Mouse (Mus musculus): ENCODE measurements around the gene Pla2g4b. TPM values are rescaled to one million over a fixed set of nuclear protein-coding genes. Genes with fewer than 3 reads are reported as not detected.

Gene Pla2g4b
- polyA plus RNA-seq, 1 experiment from 2014 or later: 2.6 TPM

DNA sequence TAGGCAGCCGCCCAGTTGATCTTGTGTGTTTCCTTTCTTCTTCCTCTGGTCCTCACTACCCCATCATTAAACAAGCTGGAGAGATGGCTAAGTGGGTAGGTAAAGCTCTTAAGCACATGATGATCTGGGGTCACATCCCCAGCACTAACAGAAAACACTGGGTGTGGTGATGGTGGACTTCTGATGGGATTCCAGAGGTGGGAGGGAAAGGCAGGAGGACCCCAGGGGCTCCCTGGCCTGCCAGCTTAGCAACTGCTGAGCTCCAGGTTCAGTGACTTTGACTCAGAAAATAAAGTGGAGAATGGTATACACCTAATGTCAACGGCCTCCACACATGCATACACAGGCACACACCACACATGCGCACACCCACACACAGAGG, 5.3 kb upstream of the Pla2g4b start:
- Histone ChIP-seq H3K9me3 (ENCODE audit: control insufficient read depth, low read length) (no peaks in the 10 kb centered on the region), H3K4me3 (replicated peaks; ENCODE audit: low read depth, low read length) (peak overlapping the region; percentile 65), H3K27ac (replicated peaks; ENCODE audit: low read depth, low read length) (peak overlapping the region; percentile 88), H3K4me1 (ENCODE audit: control insufficient read depth, insufficient read depth, low read length) (peaks cover 15% of the 10 kb centered on the region), H3K36me3 (ENCODE audit: control insufficient read depth, insufficient read depth, low read length) (peaks cover 60% of the 10 kb centered on the region), H3K27me3 (ENCODE audit: control insufficient read depth, insufficient read depth, low read length) (no peaks in the 10 kb centered on the region), H3K4me2 (ENCODE audit: low read length) (peak overlapping the region; percentile 64), H3K9ac (replicated peaks; ENCODE audit: low read length) (peak overlapping the region; percentile 77)
- DNase-seq (peak; percentile 42), ATAC-seq (ENCODE audit: low FRiP score, low TSS enrichment) (peak; percentile 24; the same call in 1 of the 2 replicates)
- 45% methylated on average over 3 of the region's 3 CpGs for WGBS

DNA sequence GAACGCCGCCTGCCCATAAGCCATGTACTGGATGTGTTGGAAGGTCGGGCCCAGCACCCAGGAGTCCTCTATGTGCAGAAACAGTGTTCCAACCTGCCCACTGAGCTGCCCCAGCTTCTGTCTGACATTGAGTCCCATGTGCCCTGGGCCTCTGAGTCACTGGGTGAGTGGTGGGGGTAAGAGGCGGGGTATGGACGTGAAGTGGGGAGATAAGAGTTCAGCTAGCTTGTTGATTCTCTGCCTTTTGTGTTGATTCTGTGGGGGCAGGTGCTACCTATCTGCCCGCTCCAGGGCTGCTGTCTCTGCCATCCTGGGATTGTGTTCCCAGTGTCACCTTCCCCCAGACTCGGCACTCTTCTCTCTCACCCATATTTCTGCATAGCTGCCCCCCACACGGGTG, 2.8 kb upstream of the Pla2g4b start:
- ATAC-seq (ENCODE audit: low FRiP score, low TSS enrichment) (no peak), DNase-seq (no peak)
- H3K9me3 ChIP-seq (ENCODE audit: control insufficient read depth, low read length): no peaks in the 10 kb centered on the region
- no peak overlapping the region for H3K4me3 ChIP-seq (replicated peaks; ENCODE audit: low read depth, low read length)
- H3K36me3 ChIP-seq (ENCODE audit: control insufficient read depth, insufficient read depth, low read length): peaks cover 59% of the 10 kb centered on the region
- H3K4me1 ChIP-seq (ENCODE audit: control insufficient read depth, insufficient read depth, low read length): peaks cover 15% of the 10 kb centered on the region
- no peak overlapping the region for H3K27ac ChIP-seq (replicated peaks; ENCODE audit: low read depth, low read length)
- no peak overlapping the region for H3K4me2 ChIP-seq (ENCODE audit: low read length)
- 96% methylated on average over 8 of the region's 8 CpGs for WGBS
- no peaks in the 10 kb centered on the region for H3K27me3 ChIP-seq (ENCODE audit: control insufficient read depth, insufficient read depth, low read length)
- no peak overlapping the region for H3K9ac ChIP-seq (replicated peaks; ENCODE audit: low read length)

DNA sequence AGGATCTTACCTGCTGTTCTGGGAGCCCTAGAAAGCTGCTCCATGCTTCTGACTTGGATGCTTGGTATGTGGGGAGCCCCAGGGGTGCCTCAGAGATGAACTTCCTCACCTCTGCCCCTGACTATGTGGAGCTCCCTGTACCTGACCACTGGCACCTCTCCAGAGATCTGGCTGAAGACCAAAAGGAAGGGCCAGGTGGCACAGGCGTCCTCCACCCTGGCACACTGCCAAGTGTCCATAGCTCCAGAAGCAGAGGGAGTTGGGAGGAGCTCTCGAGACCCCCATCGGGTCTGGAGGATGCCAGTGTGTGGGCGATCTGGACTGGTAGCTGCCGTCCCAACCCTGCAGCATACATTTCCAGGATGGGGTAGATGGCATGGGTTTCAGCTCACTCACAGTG, 509 bp downstream of the Pla2g4b start:
- ATAC-seq (ENCODE audit: low FRiP score, low TSS enrichment) (no peak), DNase-seq (no peak)
- Histone ChIP-seq H3K27ac (replicated peaks; ENCODE audit: low read depth, low read length) (no peak overlapping the region), H3K9ac (replicated peaks; ENCODE audit: low read length) (no peak overlapping the region), H3K27me3 (ENCODE audit: control insufficient read depth, insufficient read depth, low read length) (no peaks in the 10 kb centered on the region), H3K36me3 (ENCODE audit: control insufficient read depth, insufficient read depth, low read length) (peaks cover 86% of the 10 kb centered on the region), H3K4me2 (ENCODE audit: low read length) (no peak overlapping the region), H3K9me3 (ENCODE audit: control insufficient read depth, low read length) (no peaks in the 10 kb centered on the region), H3K4me3 (replicated peaks; ENCODE audit: low read depth, low read length) (no peak overlapping the region), H3K4me1 (ENCODE audit: control insufficient read depth, insufficient read depth, low read length) (no peaks in the 10 kb centered on the region)
- 82% methylated on average over 5 of the region's 5 CpGs for WGBS

DNA sequence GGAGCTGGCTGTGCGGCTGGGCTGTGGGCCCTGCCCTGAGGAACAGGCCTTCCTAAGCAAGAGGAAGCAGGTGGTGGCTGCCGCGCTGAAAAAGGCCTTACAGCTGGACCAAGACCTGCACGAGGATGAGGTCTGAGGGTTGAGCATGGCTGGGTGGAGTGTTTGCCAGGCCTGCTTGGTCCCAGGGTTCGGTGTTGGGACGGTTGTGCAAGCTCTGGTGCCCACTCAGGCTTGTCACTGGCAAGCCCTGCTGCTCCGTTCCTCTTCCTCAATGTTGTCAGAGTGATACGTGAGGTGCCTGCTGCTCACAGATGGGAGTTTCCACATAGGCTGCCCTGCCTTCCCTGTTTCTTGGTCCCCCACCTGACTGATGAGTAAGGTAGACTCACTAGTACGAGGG, 4.5 kb downstream of the Pla2g4b start:
- Histone ChIP-seq H3K4me3 (replicated peaks; ENCODE audit: low read depth, low read length) (no peak overlapping the region), H3K4me1 (ENCODE audit: control insufficient read depth, insufficient read depth, low read length) (no peaks in the 10 kb centered on the region), H3K9ac (replicated peaks; ENCODE audit: low read length) (no peak overlapping the region), H3K27me3 (ENCODE audit: control insufficient read depth, insufficient read depth, low read length) (no peaks in the 10 kb centered on the region), H3K27ac (replicated peaks; ENCODE audit: low read depth, low read length) (no peak overlapping the region), H3K4me2 (ENCODE audit: low read length) (no peak overlapping the region), H3K9me3 (ENCODE audit: control insufficient read depth, low read length) (no peaks in the 10 kb centered on the region), H3K36me3 (ENCODE audit: control insufficient read depth, insufficient read depth, low read length) (peaks cover 96% of the 10 kb centered on the region)
- ATAC-seq (ENCODE audit: low FRiP score, low TSS enrichment) (no peak), DNase-seq (no peak)
- 97% methylated on average over 9 of the region's 9 CpGs for WGBS

DNA sequence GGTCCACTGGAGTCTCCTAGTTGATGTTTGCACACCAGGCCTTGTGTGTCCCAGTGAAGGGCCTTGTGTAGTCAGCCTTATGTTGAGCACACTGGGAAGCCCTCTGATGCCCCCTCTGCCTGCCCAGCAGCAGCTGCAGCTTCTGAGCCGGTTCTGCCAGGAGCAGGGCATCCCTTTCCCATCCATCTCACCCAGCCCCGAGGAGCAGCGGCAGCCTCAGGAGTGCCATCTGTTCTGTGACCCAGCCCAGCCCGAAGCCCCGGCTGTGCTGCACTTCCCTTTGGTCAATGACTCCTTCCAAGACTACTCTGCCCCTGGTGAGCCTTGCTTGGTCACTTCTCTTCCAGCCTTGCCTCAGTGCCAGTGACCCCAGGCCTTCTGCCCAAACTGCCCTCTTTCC, 7.8 kb downstream of the Pla2g4b start:
- 97% methylated on average over 5 of the region's 5 CpGs for WGBS

GRCm38 (mm10) chr2:120044101-120044603, 10.9 kb downstream of the Pla2g4b start:
- Histone ChIP-seq H3K9ac (replicated peaks; ENCODE audit: low read length) (no peak overlapping the region), H3K4me3 (replicated peaks; ENCODE audit: low read depth, low read length) (no peak overlapping the region), H3K36me3 (ENCODE audit: control insufficient read depth, insufficient read depth, low read length) (peaks cover 35% of the 10 kb centered on the region), H3K27me3 (ENCODE audit: control insufficient read depth, insufficient read depth, low read length) (no peaks in the 10 kb centered on the region), H3K4me1 (ENCODE audit: control insufficient read depth, insufficient read depth, low read length) (no peaks in the 10 kb centered on the region), H3K27ac (replicated peaks; ENCODE audit: low read depth, low read length) (no peak overlapping the region), H3K4me2 (ENCODE audit: low read length) (no peak overlapping the region), H3K9me3 (ENCODE audit: control insufficient read depth, low read length) (no peaks in the 10 kb centered on the region)
- 73% methylated on average over 4 of the region's 4 CpGs for WGBS
- DNase-seq: no peak
- no peak for ATAC-seq (ENCODE audit: low FRiP score, low TSS enrichment)

More for the DNA sequence above, 7.8 kb downstream of the Pla2g4b start:
- Histone ChIP-seq H3K4me2 (ENCODE audit: low read length) (no peak overlapping the region), H3K4me3 (replicated peaks; ENCODE audit: low read depth, low read length) (no peak overlapping the region), H3K27ac (replicated peaks; ENCODE audit: low read depth, low read length) (no peak overlapping the region), H3K9me3 (ENCODE audit: control insufficient read depth, low read length) (no peaks in the 10 kb centered on the region), H3K9ac (replicated peaks; ENCODE audit: low read length) (no peak overlapping the region), H3K36me3 (ENCODE audit: control insufficient read depth, insufficient read depth, low read length) (peaks cover 66% of the 10 kb centered on the region), H3K27me3 (ENCODE audit: control insufficient read depth, insufficient read depth, low read length) (no peaks in the 10 kb centered on the region), H3K4me1 (ENCODE audit: control insufficient read depth, insufficient read depth, low read length) (no peaks in the 10 kb centered on the region)
- ATAC-seq (ENCODE audit: low FRiP score, low TSS enrichment) (no peak), DNase-seq (no peak)

DNA sequence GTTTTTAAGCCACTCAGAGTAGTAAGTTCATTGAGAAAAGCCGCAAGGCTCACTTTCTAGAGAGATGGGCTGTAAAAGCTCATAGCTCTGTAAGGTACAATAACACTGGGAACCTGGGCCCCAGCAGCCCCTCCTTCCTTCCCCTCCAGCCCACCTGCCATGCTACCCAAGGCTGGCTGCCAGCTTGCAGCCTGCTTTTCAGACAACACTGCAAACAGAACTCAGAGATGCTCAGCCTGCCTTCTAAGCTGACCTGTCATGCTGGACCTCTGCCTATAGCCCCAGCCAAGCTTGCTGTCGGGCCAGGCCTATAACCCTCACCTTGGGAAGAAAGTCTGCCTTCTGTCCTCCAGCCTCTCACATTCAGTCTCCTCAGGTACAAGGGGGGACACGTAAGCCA, 11.5 kb downstream of the Pla2g4b start:
- DNase-seq: no peak
- Histone ChIP-seq H3K9me3 (ENCODE audit: control insufficient read depth, low read length) (no peaks in the 10 kb centered on the region), H3K36me3 (ENCODE audit: control insufficient read depth, insufficient read depth, low read length) (peaks cover 30% of the 10 kb centered on the region), H3K4me3 (replicated peaks; ENCODE audit: low read depth, low read length) (no peak overlapping the region), H3K9ac (replicated peaks; ENCODE audit: low read length) (no peak overlapping the region), H3K4me1 (ENCODE audit: control insufficient read depth, insufficient read depth, low read length) (no peaks in the 10 kb centered on the region), H3K27ac (replicated peaks; ENCODE audit: low read depth, low read length) (no peak overlapping the region), H3K27me3 (ENCODE audit: control insufficient read depth, insufficient read depth, low read length) (no peaks in the 10 kb centered on the region), H3K4me2 (ENCODE audit: low read length) (no peak overlapping the region)
- 80% methylated on average over 3 of the region's 3 CpGs for WGBS
- no peak for ATAC-seq (ENCODE audit: low FRiP score, low TSS enrichment)

DNA sequence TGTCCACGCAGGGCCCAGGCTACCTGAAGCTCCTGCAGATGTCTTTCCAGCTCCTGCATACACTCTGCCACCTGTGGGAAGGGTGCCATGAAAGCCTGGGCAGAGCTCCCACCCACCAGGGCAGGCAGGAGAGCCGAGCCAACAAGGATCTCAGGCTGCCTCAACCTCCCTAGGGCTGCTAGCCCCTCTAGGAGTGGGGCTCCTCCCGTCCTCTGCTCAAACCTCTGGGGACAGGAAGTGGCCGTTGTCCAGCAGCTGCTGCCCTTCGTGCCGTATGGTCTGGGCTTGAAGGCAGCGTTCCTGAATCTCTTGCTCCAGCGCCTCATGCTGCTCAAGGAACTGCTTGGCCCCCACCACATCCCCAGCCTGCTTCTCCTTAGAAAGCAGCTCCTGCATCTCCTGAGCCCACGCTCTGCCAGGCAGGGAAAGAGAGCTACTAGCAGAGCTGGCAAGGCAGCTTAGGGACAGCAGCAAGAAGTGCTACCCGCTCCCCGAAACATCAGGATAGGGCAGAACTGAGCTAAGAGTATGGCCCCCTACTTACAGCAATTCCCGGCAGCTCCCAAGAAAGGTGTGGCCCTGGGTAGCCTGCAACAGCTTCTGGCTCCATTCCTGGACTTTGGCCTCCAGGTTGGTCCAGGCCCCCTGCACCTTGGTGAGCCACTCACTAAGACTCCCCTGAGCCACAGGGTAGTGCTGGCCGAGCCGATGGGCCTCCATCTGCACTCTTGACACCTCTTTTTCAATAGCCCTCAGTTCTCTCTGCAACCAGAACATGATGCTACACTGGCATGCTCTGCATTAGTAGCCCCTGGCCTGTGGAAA, 13.5 kb downstream of the Pla2g4b start:
- Histone ChIP-seq H3K9ac (replicated peaks; ENCODE audit: low read length) (no peak overlapping the region), H3K27me3 (ENCODE audit: control insufficient read depth, insufficient read depth, low read length) (no peaks in the 10 kb centered on the region), H3K9me3 (ENCODE audit: control insufficient read depth, low read length) (no peaks in the 10 kb centered on the region), H3K4me2 (ENCODE audit: low read length) (no peak overlapping the region), H3K27ac (replicated peaks; ENCODE audit: low read depth, low read length) (no peak overlapping the region), H3K36me3 (ENCODE audit: control insufficient read depth, insufficient read depth, low read length) (peaks cover 10% of the 10 kb centered on the region), H3K4me1 (ENCODE audit: control insufficient read depth, insufficient read depth, low read length) (no peaks in the 10 kb centered on the region), H3K4me3 (replicated peaks; ENCODE audit: low read depth, low read length) (no peak overlapping the region)
- DNase-seq (no peak), ATAC-seq (ENCODE audit: low FRiP score, low TSS enrichment) (no peak)
- 68% methylated on average over 14 of the region's 14 CpGs for WGBS

GRCm38 (mm10) chr2:120048173-120048572, 15.0 kb downstream of the Pla2g4b start:
- WGBS: 80% methylated on average over 9 of the region's 9 CpGs
- Histone ChIP-seq H3K4me1 (ENCODE audit: control insufficient read depth, insufficient read depth, low read length) (no peaks in the 10 kb centered on the region), H3K9ac (replicated peaks; ENCODE audit: low read length) (no peak overlapping the region), H3K27ac (replicated peaks; ENCODE audit: low read depth, low read length) (no peak overlapping the region), H3K27me3 (ENCODE audit: control insufficient read depth, insufficient read depth, low read length) (no peaks in the 10 kb centered on the region), H3K4me2 (ENCODE audit: low read length) (no peak overlapping the region), H3K9me3 (ENCODE audit: control insufficient read depth, low read length) (no peaks in the 10 kb centered on the region), H3K36me3 (ENCODE audit: control insufficient read depth, insufficient read depth, low read length) (no peaks in the 10 kb centered on the region), H3K4me3 (replicated peaks; ENCODE audit: low read depth, low read length) (no peak overlapping the region)
- no peak for ATAC-seq (ENCODE audit: low FRiP score, low TSS enrichment)
- no peak for DNase-seq
